Mouse (Mus musculus): Measurements from ENCODE around the gene Ccdc142.

Ccdc142 gene

DNA sequence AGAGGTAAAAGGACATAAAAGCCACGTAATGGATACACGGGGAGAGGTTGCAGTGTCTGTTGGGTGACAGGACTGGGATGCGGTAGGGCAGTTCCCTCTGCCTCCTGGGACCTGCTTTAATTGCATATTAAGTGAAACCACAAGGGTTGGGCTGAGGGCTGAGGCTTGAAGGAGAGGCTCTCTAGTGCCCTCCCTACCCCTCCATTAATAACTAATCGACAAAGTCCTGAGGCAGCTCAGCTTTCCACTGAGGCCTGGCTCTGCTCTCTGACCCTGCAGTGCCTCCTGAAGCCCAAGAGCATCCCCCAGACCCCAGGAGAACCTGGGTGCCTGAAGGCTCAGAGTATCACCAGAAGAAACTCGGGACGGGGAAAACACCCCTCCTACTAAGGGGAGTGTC lies 16.9 kb upstream of the Ccdc142 start:
- no peak for DNase-seq (ENCODE audit: low spot score in 2 of 2)

GRCm38 (mm10) chr6:83086121-83087035 lies 15.0 kb upstream of the Ccdc142 start, which contains the start of gene Lbx2:
TSS of gene Lbx2 (plus strand) at chr6:83086367.
- DNase-seq (ENCODE audit: low spot score in 2 of 2): no peak

- peak in 1 of 2 experiments; percentile 14 for DNase-seq (ENCODE audit: low spot score in 2 of 2)
Observed at GRCm38 (mm10) chr6:83087205-83087925, 14.0 kb upstream of the Ccdc142 start.

- no peak for DNase-seq (ENCODE audit: low spot score in 2 of 2)
Observed at GRCm38 (mm10) chr6:83087926-83088260, 13.5 kb upstream of the Ccdc142 start.

DNA sequence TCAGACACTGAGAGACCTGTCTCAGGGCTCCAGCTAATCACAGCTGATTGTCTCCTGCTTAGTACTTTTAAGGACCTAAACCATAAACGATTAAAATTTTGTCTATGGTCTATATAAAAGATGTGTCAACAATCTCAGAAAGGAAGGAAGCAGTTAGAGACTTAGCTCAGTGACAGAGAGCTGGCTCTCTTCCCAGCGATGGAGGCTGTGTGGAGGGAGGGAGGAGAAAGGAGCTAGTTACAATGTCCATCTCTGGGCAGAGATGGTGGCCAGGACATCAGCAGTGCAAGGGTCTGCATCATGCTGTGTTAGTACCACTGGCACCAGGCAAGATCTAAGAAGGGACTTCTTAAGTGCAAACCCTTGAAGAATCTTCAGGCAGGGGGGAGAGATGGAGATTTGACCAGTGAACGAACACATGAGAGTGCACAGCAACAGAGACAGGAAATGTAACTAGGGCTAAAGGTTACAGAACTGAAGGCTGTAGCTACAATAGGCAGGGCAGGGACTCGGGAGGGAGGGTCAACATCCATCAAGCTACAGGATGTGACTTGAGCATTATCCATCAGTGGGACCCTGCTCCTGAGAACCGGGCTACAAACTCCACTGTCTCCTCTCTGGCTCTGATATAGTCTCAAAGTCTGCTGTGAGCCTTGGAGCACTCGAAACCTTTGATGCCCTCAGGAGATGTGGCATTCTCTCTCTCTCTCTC lies 8.8 kb upstream of the Ccdc142 start:
- DNase-seq (ENCODE audit: low spot score in 2 of 2): no peak

DNA sequence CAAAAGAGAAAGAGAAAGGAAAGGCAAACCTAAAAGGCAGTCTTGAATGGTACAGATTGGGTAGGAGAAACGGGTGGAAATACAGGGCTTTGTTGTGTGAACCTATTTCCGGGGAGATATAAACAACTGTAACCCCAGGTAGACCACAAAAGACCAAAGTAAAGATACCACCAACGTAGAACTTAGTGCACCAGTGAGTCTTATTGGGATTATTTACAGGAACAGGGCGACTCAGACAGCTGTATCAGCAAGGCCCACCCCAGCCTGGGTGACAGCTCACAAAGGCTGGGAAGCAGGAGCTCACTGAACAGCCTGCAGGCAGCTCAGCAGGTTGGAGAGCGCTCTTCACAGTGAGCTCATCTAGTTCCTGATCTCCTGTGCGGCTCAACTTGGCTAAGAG lies 5.4 kb upstream of the Ccdc142 start:
- no peak for DNase-seq (ENCODE audit: low spot score in 2 of 2)

DNA sequence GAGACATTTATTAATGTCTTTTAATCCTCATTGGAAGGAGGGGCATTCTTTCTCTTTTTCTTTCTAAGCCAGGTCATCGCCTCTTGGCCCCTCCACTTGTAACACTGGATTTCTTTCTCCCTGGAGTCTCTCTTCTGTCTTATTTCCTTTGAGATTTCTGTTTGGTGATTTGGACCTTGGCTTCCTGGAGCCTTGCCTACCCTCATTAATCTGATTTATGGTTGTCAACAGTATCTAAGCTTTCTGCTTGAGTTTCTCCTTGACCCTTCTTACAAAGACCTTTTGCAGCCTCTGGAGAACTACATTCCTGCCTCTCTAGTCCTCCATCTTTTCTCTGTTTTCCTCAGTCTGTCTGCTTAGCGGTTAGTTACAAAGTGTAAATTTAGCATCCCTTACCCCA lies 3.0 kb upstream of the Ccdc142 start:
- no peak for DNase-seq (ENCODE audit: low spot score in 2 of 2)

- peak; percentile 27 to 63 for DNase-seq (ENCODE audit: low spot score in 2 of 2)
Observed at GRCm38 (mm10) chr6:83101688-83102556, 521 bp downstream of the Ccdc142 start.

GRCm38 (mm10) chr6:83103130-83103650 lies 1.8 kb downstream of the Ccdc142 start:
- no peak for DNase-seq (ENCODE audit: low spot score in 2 of 2)

- DNase-seq (ENCODE audit: low spot score in 2 of 2): no peak
Observed at GRCm38 (mm10) chr6:83104158-83104557, 2.8 kb downstream of the Ccdc142 start.

DNA sequence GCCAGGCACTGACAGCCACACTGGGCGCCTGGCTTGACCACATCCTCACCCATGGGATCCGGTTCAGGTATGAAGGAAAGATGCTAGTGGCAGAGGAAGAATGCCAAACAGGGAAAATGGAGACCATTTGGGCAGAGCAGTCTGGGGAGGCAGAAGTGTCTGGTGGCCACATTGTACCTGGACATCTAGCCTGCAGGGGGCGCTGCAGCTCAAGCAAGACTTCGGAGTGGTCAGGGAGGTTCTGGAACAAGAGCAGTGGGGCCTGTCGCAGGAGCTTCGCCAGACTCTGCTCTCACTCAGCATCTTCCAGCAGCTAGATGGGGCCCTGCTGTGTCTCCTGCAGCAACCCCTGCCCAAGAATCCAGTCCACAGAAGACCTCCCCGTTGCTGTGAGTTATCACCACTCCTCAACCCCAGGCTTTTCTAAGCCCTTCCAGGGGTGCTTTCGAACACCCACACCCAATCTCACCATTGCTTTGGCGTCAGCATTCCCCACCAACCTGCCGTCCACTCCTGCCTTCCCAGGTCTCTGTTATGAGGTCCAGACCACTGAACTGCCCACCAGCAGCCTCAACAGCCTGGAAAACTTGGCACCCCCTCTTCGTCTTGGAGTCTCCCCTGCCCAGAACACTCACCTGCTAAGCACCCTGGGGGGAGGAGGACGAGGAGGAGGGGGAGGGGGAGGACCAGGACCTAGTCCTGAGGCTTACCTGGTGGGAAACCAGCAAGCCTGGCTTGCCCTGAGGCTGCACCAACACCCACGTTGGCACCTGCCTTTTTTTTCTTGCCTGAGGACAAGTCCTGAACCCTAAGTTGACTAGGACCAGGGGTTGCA lies 6.4 kb downstream of the Ccdc142 start:
- peak; percentile 73 to 83 for DNase-seq (ENCODE audit: low spot score in 2 of 2)

DNA sequence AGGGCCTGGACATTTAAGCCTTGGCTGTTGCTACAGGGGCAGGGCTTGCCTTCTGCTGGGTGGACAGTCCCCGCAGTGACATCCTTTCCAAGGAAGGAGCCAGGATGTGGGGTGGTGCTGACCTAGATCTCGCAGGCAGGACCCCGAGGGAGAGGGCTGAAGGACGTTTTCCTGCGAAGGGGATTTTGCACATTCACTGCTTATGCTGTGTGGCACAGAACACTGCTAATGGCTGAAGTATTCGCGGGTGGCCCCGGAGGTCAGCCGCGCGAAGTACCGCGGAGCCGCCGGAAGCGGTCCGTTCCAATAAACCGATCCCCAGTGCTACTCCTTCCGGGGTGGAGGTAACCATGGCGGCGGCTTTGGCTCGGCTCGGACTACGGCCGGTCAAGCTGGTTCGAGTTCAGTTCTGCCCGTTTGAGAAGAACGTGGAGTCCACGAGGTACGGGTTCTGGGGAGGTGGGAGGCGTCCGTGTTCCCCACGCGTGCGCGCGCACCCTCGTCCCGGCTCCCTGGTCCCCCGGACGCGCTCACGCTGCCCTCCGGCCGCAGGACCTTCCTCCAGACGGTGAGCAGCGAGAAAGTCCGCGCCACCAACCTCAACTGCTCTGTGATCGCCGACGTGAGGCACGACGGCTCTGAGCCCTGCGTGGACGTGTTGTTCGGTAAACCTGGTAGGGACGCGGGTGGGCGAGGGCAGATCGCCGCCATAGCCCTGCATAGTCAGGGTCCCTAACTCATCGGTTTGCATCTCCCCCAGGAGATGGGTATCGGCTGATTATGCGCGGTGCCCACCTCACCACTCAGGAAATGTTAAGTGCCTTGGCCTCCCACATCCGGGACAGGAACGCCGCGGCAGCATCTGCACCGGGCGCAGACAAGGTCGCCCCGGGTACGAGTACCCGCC lies 7.6 kb downstream of the Ccdc142 start, which contains the start of gene Mrpl53:
Gene Mrpl53, plus strand, starts transcription at position 279 of the 907 bp plus-strand sequence.
- peak; percentile 75 to 84 for DNase-seq (ENCODE audit: low spot score in 2 of 2)

- no peak for DNase-seq (ENCODE audit: low spot score in 2 of 2)
Observed at GRCm38 (mm10) chr6:83111510-83112136, 10.2 kb downstream of the Ccdc142 start.

GRCm38 (mm10) chr6:83115011-83115671 lies 13.7 kb downstream of the Ccdc142 start, which contains the start of gene Mogs:
TSS of gene Mogs (plus strand) at chr6:83115496.
- DNase-seq (ENCODE audit: low spot score in 2 of 2): peak; percentile 89 to 91

- DNase-seq (ENCODE audit: low spot score in 2 of 2): no peak
Observed at GRCm38 (mm10) chr6:83115682-83116372, 14.4 kb downstream of the Ccdc142 start.

DNA sequence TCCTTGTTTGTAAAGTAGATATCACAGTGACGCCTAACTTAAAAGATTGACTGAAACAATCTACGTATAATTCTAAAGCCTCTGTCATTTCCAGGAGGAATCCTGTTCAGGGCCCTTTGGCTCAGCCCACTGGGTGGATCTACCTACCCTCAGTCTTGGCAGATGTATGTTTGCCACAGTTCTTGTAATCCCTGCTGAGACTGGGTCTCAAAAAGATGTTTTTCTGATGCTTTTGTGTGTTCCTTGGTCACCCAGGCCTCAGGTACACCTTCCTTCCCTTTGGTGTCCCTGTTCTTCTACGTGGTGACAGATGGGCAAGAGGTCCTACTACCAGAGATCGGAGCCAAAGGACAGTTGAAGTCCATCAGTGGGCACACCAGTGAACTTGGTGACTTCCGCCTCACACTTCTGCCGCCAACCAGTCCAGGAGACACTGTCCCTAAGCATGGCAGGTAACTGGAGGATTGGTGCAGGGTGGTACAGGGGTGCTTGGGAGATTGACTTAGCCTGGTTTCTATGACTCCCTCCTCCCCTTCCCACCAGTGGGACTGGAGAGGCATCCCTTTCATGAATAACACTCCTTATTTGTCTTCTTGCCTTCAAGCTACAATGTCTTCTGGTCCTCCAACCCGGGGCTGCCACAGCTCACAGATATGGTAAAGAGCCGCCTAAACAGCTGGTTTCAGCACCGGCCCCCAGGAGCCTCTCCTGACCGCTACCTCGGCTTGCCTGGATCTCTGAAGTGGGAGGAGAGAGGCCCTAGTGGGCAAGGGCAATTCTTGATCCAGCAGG lies 15.2 kb downstream of the Ccdc142 start:
- DNase-seq (ENCODE audit: low spot score in 2 of 2): no peak

DNA sequence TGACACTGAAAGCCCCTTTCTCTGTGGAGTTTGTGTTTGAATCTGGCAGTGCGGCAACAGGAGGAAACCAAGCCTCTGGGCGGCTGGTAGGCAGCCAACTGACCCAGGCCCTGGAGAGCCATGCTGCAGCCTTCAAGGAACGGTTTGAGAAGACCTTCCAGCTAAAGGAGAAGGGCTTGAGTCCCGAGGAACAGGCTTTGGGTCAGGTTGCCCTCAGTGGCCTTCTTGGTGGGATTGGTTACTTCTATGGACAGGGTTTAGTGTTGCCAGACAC lies 15.7 kb downstream of the Ccdc142 start:
- DNase-seq (ENCODE audit: low spot score in 2 of 2): no peak
